Mouse (Mus musculus) lung, adult 18-20 months (tissue): Measurements from ENCODE around the gene 0610010K14Rik.
A peak's percentile ranks its signal among the peaks of the same experiment; 100 is the strongest.

Experiments
- DNase-seq, 2 experiments: peaks; one replicate each; pipeline ENCODE4 v3.0.0; 2022; ENCODE audit warnings: mixed read lengths in 2 of 2

0610010K14Rik gene

GRCm38 (mm10) chr11:70214191-70214855 lies 23.4 kb downstream of the 0610010K14Rik start:
- peak in 1 of 2 experiments; percentile 39 for DNase-seq

GRCm38 (mm10) chr11:70213736-70214135 lies 24.0 kb downstream of the 0610010K14Rik start:
- peak in 1 of 2 experiments; percentile 63 for DNase-seq

DNA sequence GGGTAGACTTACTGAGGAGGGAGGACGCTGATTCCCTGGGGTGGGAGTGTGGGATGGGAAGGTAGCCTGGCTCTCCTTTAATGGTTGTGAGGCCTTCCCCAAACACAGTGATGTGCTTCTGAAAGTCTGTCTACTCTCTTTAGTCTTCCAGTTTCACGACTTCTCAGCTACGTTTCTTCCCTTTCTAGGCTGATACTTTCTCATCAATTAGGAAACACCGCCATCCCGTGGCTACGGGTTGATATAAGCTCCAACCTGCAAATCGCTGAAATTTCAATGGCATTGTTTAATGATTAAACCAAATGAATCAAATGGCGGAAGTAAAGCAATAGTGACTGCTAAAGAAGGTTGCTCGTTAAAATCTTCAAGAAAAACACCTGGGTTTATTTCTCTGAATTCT lies 24.8 kb downstream of the 0610010K14Rik start:
- DNase-seq, result peak; percentile 80 to 86

GRCm38 (mm10) chr11:70212423-70212822 lies 25.3 kb downstream of the 0610010K14Rik start, which contains the start of gene Slc16a11:
Slc16a11 (plus strand) TSS chr11:70212752.
- peak; percentile 59 to 69 for DNase-seq

DNA sequence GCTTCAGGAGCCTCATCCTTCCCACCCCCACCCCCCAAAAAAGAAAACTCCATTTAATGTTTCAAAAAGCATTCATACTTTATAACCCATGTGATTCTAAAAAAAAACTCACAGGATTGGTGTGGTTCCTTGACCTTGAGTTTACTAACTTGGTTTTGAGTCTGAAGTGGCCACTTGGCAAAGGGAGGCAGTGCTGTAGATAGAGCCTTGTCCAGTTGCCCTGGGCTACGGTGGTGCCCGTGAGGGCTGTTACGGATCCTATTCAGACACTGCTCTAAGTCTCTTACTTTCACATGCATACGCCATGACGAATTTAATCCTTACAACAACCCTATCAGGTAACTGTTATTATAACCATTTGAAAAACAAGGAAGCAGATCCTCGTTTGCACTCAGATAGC lies 25.7 kb downstream of the 0610010K14Rik start:
- DNase-seq, result peak; percentile 58 to 78

- DNase-seq, result peak in 1 of 2 experiments; percentile 21
Measured at GRCm38 (mm10) chr11:70210681-70211080, 27.0 kb downstream of the 0610010K14Rik start.

DNA sequence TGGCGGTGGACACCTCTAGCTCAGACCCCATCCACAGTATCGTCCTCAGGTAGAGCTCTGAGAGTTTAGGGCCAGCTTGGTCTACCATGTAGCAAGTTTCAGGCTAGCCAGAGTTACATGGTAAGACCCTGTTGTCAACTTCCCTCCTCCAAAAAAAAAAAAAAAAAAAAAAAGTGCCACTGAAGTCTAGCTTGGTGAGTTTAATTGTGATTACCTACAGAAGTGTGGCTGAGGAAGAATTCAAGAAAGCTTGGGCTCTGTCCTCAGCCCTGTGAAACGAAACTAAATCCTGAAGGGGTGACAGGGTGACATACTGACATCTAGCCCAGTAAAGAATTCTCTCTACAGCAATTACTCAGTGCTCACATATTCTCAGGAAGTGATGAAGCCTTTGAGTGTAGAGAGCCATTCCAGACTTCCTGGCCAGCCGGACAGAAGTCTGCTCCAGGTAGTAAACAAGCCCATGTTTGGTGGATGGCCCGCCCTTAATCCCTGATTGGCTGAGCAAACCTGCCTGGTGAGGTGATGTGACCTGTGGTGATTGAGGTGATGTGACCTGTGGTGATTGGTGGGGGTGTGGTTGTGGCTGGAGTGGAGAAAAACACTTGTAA lies 28.8 kb downstream of the 0610010K14Rik start:
- DNase-seq, result peak; percentile 19 to 27

- DNase-seq, result no peak
Measured at GRCm38 (mm10) chr11:70207283-70207682, 30.4 kb downstream of the 0610010K14Rik start.

GRCm38 (mm10) chr11:70206801-70207200 lies 30.9 kb downstream of the 0610010K14Rik start:
- no peak for DNase-seq

GRCm38 (mm10) chr11:70201691-70202090 lies 36.0 kb downstream of the 0610010K14Rik start:
- peak; percentile 84 to 88 for DNase-seq

- peak; percentile 60 to 75 for DNase-seq
Measured at GRCm38 (mm10) chr11:70200036-70200608, 37.6 kb downstream of the 0610010K14Rik start.

- DNase-seq, result peak; percentile 14 to 52
Measured at GRCm38 (mm10) chr11:70199107-70199506, 38.6 kb downstream of the 0610010K14Rik start.

DNA sequence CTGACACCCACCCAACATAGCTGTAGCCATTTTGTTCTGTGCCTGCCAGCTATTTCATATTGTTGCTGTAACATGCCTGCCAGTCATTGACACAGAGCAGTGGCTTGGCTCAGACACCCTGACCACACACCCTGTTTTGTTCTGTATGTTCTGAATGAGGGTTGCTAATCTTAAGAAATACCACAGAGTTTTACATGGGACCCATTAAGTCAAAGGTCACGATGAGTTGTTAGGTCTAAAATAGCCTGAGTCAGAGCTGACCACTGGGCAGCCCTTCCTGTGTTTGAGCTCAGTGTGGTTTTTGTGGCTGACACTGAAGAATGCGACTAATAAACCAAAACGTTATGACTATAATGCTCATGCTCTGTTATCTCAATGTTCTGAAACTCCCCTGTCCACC lies 39.4 kb downstream of the 0610010K14Rik start:
- DNase-seq, result peak; percentile 53 to 65

DNA sequence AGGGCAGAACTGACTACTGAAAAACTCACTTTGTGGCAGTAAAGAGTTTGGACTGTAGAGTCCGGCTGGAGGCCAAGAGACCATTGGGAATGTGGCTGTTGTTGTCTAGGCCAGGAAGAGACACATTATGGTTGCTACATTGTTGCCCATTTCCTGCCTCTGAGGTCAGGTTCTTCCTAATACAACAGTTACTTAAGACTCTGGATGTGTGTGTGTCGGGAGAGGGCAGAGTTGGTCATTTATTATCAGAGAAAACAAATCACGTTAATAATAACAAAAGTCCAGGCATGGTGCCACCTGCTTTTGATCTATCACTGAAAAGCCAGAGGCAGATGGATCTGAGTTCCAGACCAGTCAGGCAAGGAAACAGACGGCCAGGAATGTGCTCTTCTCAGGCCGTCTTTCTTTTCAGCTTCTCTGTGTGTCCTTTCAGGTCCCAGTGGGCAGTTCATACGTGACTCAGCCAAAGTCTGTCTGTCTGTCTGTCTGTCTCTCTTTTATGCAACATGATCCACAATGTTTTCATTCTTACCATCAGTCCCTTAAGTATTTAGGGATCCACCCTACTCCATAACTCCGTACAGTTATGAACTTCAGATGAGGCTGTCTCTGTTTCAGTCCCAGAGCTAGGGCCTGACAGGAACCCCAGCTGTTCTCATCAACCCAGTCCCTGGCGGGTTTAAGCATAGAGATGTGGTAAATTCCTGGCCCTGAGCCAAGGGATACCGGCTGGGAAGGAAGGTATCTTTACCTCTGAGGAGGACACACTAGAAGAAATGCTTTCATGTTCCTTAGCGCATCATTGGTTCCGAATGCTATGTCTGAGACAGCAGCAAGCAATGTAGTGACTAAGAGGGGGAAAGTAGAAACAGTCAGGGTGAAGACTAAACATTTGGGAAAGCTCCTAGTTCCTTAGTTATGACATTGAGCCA lies 44.1 kb downstream of the 0610010K14Rik start:
- peak in 1 of 2 experiments; percentile 36 for DNase-seq

DNA sequence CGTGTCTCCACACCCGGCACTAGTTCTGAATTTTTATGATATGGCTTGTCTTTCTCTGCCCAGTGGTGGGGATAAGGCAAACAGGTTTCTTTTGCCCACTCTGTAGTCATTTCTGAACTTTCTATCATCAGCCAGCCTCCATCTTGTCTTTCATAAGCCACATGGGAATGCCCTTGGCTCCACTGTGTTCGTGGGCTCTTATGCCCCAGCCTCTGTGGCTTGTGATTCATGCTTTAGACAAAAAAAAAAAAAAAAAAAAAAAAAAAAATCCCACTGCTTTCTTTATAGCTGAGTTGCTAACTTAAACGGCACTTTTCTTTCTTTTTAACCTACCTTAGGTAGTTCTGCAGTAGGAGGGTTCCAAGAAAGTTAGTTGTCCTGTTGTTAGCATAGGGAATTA lies 45.6 kb downstream of the 0610010K14Rik start:
- no peak for DNase-seq

DNA sequence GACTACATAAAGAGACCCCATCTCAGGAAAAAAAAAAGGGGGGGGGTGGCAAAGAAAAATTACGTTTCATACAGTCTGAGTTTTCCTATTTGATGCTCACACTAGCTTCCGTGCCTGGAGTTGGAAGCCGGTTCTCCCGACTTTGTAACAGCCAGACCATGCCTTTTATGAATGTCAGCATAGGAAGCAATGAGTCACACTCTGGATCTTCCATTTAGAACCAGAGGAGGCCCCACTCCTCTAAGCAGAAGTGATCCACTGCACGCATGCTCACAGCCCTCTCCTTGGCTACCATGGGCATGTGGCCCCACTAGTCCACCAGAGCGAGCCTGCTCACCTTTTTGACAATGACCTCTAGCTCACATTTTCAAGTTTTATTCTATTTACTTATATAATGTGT lies 46.5 kb downstream of the 0610010K14Rik start:
- no peak for DNase-seq

- no peak for DNase-seq
Measured at GRCm38 (mm10) chr11:70189319-70190134, 48.2 kb downstream of the 0610010K14Rik start.
